Comparison of ENCODE assay signal across 23 mouse cellular contexts in genomic region chr7:121332532-121332931, GRCm38 (mm10). TPM values are rescaled to one million over a fixed set of nuclear protein-coding genes. Genes with fewer than 3 reads are reported as not detected.
DNase-seq lines count a peak whose midpoint lies in the region; ATAC-seq and TF ChIP-seq lines count a peak whose summit lies in the region.
"Had no signal": no experiment of that assay in that cellular context is flagged by ENCODE, and none has a peak within 500 bp of the region (broad histone marks: within the 10 kb centered on the region; RNA-seq: fewer than 3 reads in every experiment).

No protein-coding gene starts in this region.

- no peaks in the 10 kb centered on the region for H3K9me3 ChIP-seq in hindbrain, postnatal 0 days (ENCODE audit: low read length)
- H3K9me3 ChIP-seq in hindbrain, embryonic 14.5 days (ENCODE audit: control insufficient read depth, low read length), result no peaks in the 10 kb centered on the region
- no peaks in the 10 kb centered on the region for H3K9me3 ChIP-seq in midbrain, postnatal 0 days (ENCODE audit: low read length)
- H3K9me3 ChIP-seq: embryonic facial prominence, embryonic 13.5 days; heart, embryonic 12.5 days had no signal

- no peak overlapping the region for H3K4me3 ChIP-seq in hindbrain, postnatal 0 days (ENCODE audit: low read length)
- no peak overlapping the region for H3K4me3 ChIP-seq in hindbrain, embryonic 14.5 days (replicated peaks; ENCODE audit: low read length)
- no peak overlapping the region for H3K4me3 ChIP-seq in bone marrow macrophage, adult 2 months (ENCODE audit: insufficient read depth, low read length)
- H3K4me3 ChIP-seq in midbrain, postnatal 0 days (ENCODE audit: low read depth, low read length), result no peak overlapping the region
- H3K4me3 ChIP-seq: embryonic facial prominence, embryonic 13.5 days; heart, embryonic 12.5 days had no signal

- DNase-seq in hindbrain, postnatal 0 days (ENCODE audit: low spot score), result peak; percentile 18
- DNase-seq in hindbrain, embryonic 14.5 days (ENCODE audit: low spot score), result no peak
- peak; percentile 73 for DNase-seq in brain, embryonic 14.5 days (ENCODE audit: low read depth)
- DNase-seq in midbrain, postnatal 0 days (ENCODE audit: low spot score), result peak; percentile 40
- DNase-seq in thymus, postnatal 10 days (ENCODE audit: low spot score in 2 of 2), result no peak
- DNase-seq in kidney, adult 9 months, result no peak
- DNase-seq: adrenal gland, adult 8-10 months; adrenal gland, postnatal 36 days; cerebellum, adult 11-12 months; cerebellum, adult 9-10 months; cerebellum, postnatal 25 days; gastrocnemius, postnatal 25 days; heart, postnatal 36 days had no signal

- no peaks in the 10 kb centered on the region for H3K27me3 ChIP-seq in hindbrain, postnatal 0 days (ENCODE audit: insufficient read depth, low read length)
- no peaks in the 10 kb centered on the region for H3K27me3 ChIP-seq in hindbrain, embryonic 14.5 days (ENCODE audit: control insufficient read depth, insufficient read depth, low read length)
- no peaks in the 10 kb centered on the region for H3K27me3 ChIP-seq in midbrain, postnatal 0 days (ENCODE audit: insufficient read depth, low read length)
- H3K27me3 ChIP-seq: embryonic facial prominence, embryonic 13.5 days; heart, embryonic 12.5 days had no signal

- H3K4me1 ChIP-seq in hindbrain, postnatal 0 days (ENCODE audit: insufficient read depth, low read length), result no peaks in the 10 kb centered on the region
- H3K4me1 ChIP-seq in hindbrain, embryonic 14.5 days (replicated peaks; ENCODE audit: control insufficient read depth, insufficient read depth, low read length), result no peaks in the 10 kb centered on the region
- H3K4me1 ChIP-seq in bone marrow macrophage, adult 2 months (ENCODE audit: control insufficient read depth, insufficient read depth, low read length), result peaks cover 13% of the 10 kb centered on the region
- no peaks in the 10 kb centered on the region for H3K4me1 ChIP-seq in midbrain, postnatal 0 days (ENCODE audit: insufficient read depth, low read length)
- H3K4me1 ChIP-seq: embryonic facial prominence, embryonic 13.5 days; heart, embryonic 12.5 days had no signal

- no peaks in the 10 kb centered on the region for H3K36me3 ChIP-seq in hindbrain, postnatal 0 days (ENCODE audit: insufficient read depth, low read length)
- H3K36me3 ChIP-seq in hindbrain, embryonic 14.5 days (replicated peaks; ENCODE audit: control insufficient read depth, insufficient read depth), result no peaks in the 10 kb centered on the region
- H3K36me3 ChIP-seq in midbrain, postnatal 0 days (ENCODE audit: insufficient read depth, low read length), result no peaks in the 10 kb centered on the region
- H3K36me3 ChIP-seq: embryonic facial prominence, embryonic 13.5 days; heart, embryonic 12.5 days had no signal

- TF ChIP-seq CTCF in hindbrain, postnatal 0 days (IDR thresholded peaks at IDR 0.05; ENCODE audit: low read depth), result no peak
- TF ChIP-seq CTCF in bone marrow macrophage, adult 2 months (IDR thresholded peaks at IDR 0.05; ENCODE audit: low read depth, low read length), result no peak
- TF ChIP-seq CTCF in brain, embryonic 14.5 days (IDR thresholded peaks at IDR 0.05; ENCODE audit: borderline replicate concordance, extremely low read depth, insufficient read depth, insufficient read length), result no peak
- TF ChIP-seq CTCF in midbrain, postnatal 0 days (IDR thresholded peaks at IDR 0.05), result no peak

- no peak for TF ChIP-seq POLR2A in bone marrow macrophage, adult 2 months (IDR thresholded peaks at IDR 0.05; ENCODE audit: borderline replicate concordance, low read depth, low read length)
- no peak for TF ChIP-seq POLR2A in brain, embryonic 14.5 days (IDR thresholded peaks at IDR 0.05; ENCODE audit: borderline replicate concordance, extremely low read depth, insufficient read depth, insufficient read length, poor library complexity, severe bottlenecking)

- H3K27ac ChIP-seq in hindbrain, postnatal 0 days, result no peak overlapping the region
- H3K27ac ChIP-seq in hindbrain, embryonic 14.5 days, result no peak overlapping the region
- 0 out of 2 replicates have a peak overlapping the region, but pooled peaks have one; percentile 20 for H3K27ac ChIP-seq in bone marrow macrophage, adult 2 months (ENCODE audit: insufficient read depth, low read depth, low read length)
- no peak overlapping the region for H3K27ac ChIP-seq in midbrain, postnatal 0 days (ENCODE audit: low read depth, low read length)
- H3K27ac ChIP-seq: embryonic facial prominence, embryonic 13.5 days had no signal

- no peak for ATAC-seq in hindbrain, postnatal 0 days
- ATAC-seq in hindbrain, embryonic 14.5 days (ENCODE audit: low FRiP score), result no peak
- ATAC-seq in midbrain, postnatal 0 days (ENCODE audit: low FRiP score), result no peak
- no peak for ATAC-seq in monocyte, adult 5-6 weeks (replicated peaks; ENCODE audit: insufficient number of reproducible peaks, low FRiP score, low TSS enrichment, poor library complexity, severe bottlenecking)
- ATAC-seq: forebrain, embryonic 16.5 days; hindbrain, embryonic 16.5 days had no signal

- H3K9ac ChIP-seq in hindbrain, postnatal 0 days (replicated peaks; ENCODE audit: low read length), result no peak overlapping the region
- H3K9ac ChIP-seq in hindbrain, embryonic 14.5 days, result no peak overlapping the region
- no peak overlapping the region for H3K9ac ChIP-seq in midbrain, postnatal 0 days (replicated peaks; ENCODE audit: low read length, poor library complexity, severe bottlenecking)
- H3K9ac ChIP-seq: embryonic facial prominence, embryonic 13.5 days; heart, embryonic 12.5 days had no signal

- WGBS in hindbrain, postnatal 0 days, result 68% methylated on average over 2 of the region's 2 CpGs
- 86% methylated on average over 2 of the region's 2 CpGs for WGBS in hindbrain, embryonic 14.5 days
- WGBS in midbrain, postnatal 0 days, result 29% methylated on average over 2 of the region's 2 CpGs

- no peak overlapping the region for H3K4me2 ChIP-seq in hindbrain, postnatal 0 days (ENCODE audit: low read depth, low read length)
- no peak overlapping the region for H3K4me2 ChIP-seq in hindbrain, embryonic 14.5 days (replicated peaks)
- H3K4me2 ChIP-seq in midbrain, postnatal 0 days (ENCODE audit: low read depth, low read length, poor library complexity, severe bottlenecking), result no peak overlapping the region
- H3K4me2 ChIP-seq: embryonic facial prominence, embryonic 13.5 days; heart, embryonic 12.5 days had no signal

RNA-seq across cellular contexts. Expression of gene Hs3st2, which starts 59.1 kb away (rescaled TPM):
- 27.7 and 32.6 TPM in 2 replicates for total RNA-seq in hindbrain, postnatal 0 days (2014; rRNA removed)
- 17.4 and 18.9 TPM in 2 replicates for polyA plus RNA-seq in hindbrain, postnatal 0 days (2015; fragmentation: Nextera tagmentation; extraction: Ambion mirVana)
- 17.6 and 20.1 TPM in 2 replicates for polyA plus RNA-seq in hindbrain, embryonic 14.5 days (2014; fragmentation: Nextera tagmentation; extraction: Ambion mirVana)
- not detected in 2 replicates for polyA plus RNA-seq in bone marrow macrophage, adult 2 months (2012; ENCODE audit: insufficient read depth, insufficient read length, missing spikeins)
- 6.8 and 8.8 TPM in 2 replicates for polyA plus RNA-seq in brain, embryonic 14.5 days (2012; rRNA removed)
- 30.2 and 30.5 TPM in 2 replicates for total RNA-seq in midbrain, postnatal 0 days (2014; rRNA removed)
- 22.5 and 27.1 TPM in 2 replicates for polyA plus RNA-seq in midbrain, postnatal 0 days (2015; fragmentation: Nextera tagmentation; extraction: Ambion mirVana)
- total RNA-seq in monocyte, adult 5-6 weeks (2017), result not detected in 3 replicates
- total RNA-seq: ES-E14; gastrocnemius, adult 18-20 months; gastrocnemius, postnatal 25 days; granulocyte monocyte progenitor cell, adult 5-6 weeks; heart, adult 8-10 months; heart, postnatal 36 days had no signal

Comparison
In these comparisons a context has a peak if more than half of its experiments do, and no peak if none do; other contexts are left out.
1. DNase-seq: peak in hindbrain, postnatal 0 days (single experiment), brain, embryonic 14.5 days (single experiment) and midbrain, postnatal 0 days (single experiment); none in hindbrain, embryonic 14.5 days (single experiment), thymus, postnatal 10 days (0 of 2) and kidney, adult 9 months (single experiment).